8 mouse cellular contexts compared by ENCODE assay signal in genomic region chr14:47911546-47912545, GRCm38 (mm10).
DNase-seq lines count a peak whose midpoint lies in the region; ATAC-seq and TF ChIP-seq lines count a peak whose summit lies in the region.

No protein-coding gene starts in this region.

- H3K36me3 ChIP-seq in forebrain, embryonic 15.5 days: no peaks in the 10 kb centered on the region
- H3K36me3 ChIP-seq in forebrain, embryonic 10.5 days (replicated peaks): no peaks in the 10 kb centered on the region
- H3K36me3 ChIP-seq in midbrain, embryonic 13.5 days: no peaks in the 10 kb centered on the region
- no peaks in the 10 kb centered on the region for H3K36me3 ChIP-seq in thymus, adult 2 months (ENCODE audit: control insufficient read depth, insufficient read depth, low read length)

- no peak overlapping the region for H3K4me2 ChIP-seq in forebrain, embryonic 15.5 days (replicated peaks)
- H3K4me2 ChIP-seq in midbrain, embryonic 13.5 days (replicated peaks): no peak overlapping the region

- no peak overlapping the region for H3K4me3 ChIP-seq in forebrain, embryonic 15.5 days
- H3K4me3 ChIP-seq in forebrain, embryonic 10.5 days: no peak overlapping the region
- no peak overlapping the region for H3K4me3 ChIP-seq in midbrain, embryonic 13.5 days (replicated peaks)
- H3K4me3 ChIP-seq in thymus, adult 2 months (ENCODE audit: control insufficient read depth, insufficient read depth, low read length): no peak overlapping the region

- no peak for TF ChIP-seq CTCF in thymus, adult 2 months (IDR thresholded peaks at IDR 0.05; ENCODE audit: borderline replicate concordance, control insufficient read depth, extremely low read depth, insufficient read depth, low read length, poor library complexity)

- H3K9me3 ChIP-seq in forebrain, embryonic 15.5 days: no peaks in the 10 kb centered on the region
- H3K9me3 ChIP-seq in forebrain, embryonic 10.5 days: no peaks in the 10 kb centered on the region
- no peaks in the 10 kb centered on the region for H3K9me3 ChIP-seq in midbrain, embryonic 13.5 days

- H3K27ac ChIP-seq in forebrain, embryonic 15.5 days (replicated peaks): peak overlapping the region; percentile 42; the same call in 1 of the 2 replicates
- H3K27ac ChIP-seq in forebrain, embryonic 10.5 days: no peak overlapping the region
- H3K27ac ChIP-seq in midbrain, embryonic 13.5 days: no peak overlapping the region
- no peak overlapping the region for H3K27ac ChIP-seq in thymus, adult 2 months (ENCODE audit: control insufficient read depth, insufficient read depth, low read length)

- DNase-seq in forebrain, embryonic 10.5 days (ENCODE audit: extremely low spot score, low spot score): no peak
- peak; percentile 66 to 73 for DNase-seq in cerebellum, postnatal 10 days
- peak; percentile 71 for DNase-seq in kidney, postnatal 14 days
- DNase-seq in spleen, adult 18-20 months: no peak
- DNase-seq in spleen, postnatal 10 days (ENCODE audit: low spot score in 2 of 2): no peak
- DNase-seq in thymus, adult 2 months: no peak

- WGBS in forebrain, embryonic 15.5 days: 53% methylated on average over 9 of the region's 9 CpGs
- 79% methylated on average over 9 of the region's 9 CpGs for WGBS in forebrain, embryonic 10.5 days
- 70% methylated on average over 9 of the region's 9 CpGs for WGBS in midbrain, embryonic 13.5 days
- 91% methylated on average over 9 of the region's 9 CpGs for WGBS in thymus, adult 2 months

- no peak overlapping the region for H3K9ac ChIP-seq in forebrain, embryonic 15.5 days (replicated peaks)
- H3K9ac ChIP-seq in midbrain, embryonic 13.5 days (replicated peaks): no peak overlapping the region

- H3K27me3 ChIP-seq in forebrain, embryonic 15.5 days: no peaks in the 10 kb centered on the region
- peaks cover 4% of the 10 kb centered on the region; the same call in 1 of the 2 replicates for H3K27me3 ChIP-seq in forebrain, embryonic 10.5 days (ENCODE audit: poor library complexity, severe bottlenecking)
- no peaks in the 10 kb centered on the region for H3K27me3 ChIP-seq in midbrain, embryonic 13.5 days
- H3K27me3 ChIP-seq in thymus, adult 2 months (ENCODE audit: control insufficient read depth, insufficient read depth, low read length): no peaks in the 10 kb centered on the region

- TF ChIP-seq POLR2A in thymus, adult 2 months (IDR thresholded peaks at IDR 0.05; ENCODE audit: control insufficient read depth, extremely low read depth, insufficient read depth, low read length, poor library complexity): no peak

- ATAC-seq in forebrain, embryonic 15.5 days (replicated peaks): peak; percentile 96
- ATAC-seq in midbrain, embryonic 13.5 days: peak; percentile 71

- peaks cover 25% of the 10 kb centered on the region for H3K4me1 ChIP-seq in forebrain, embryonic 15.5 days
- peaks cover 20% of the 10 kb centered on the region for H3K4me1 ChIP-seq in forebrain, embryonic 10.5 days
- peaks cover 34% of the 10 kb centered on the region for H3K4me1 ChIP-seq in midbrain, embryonic 13.5 days (replicated peaks)
- no peaks in the 10 kb centered on the region for H3K4me1 ChIP-seq in thymus, adult 2 months (replicated peaks; ENCODE audit: control insufficient read depth, insufficient read depth, low read length)

Comparison
In these comparisons a context has a peak if more than half of its experiments do, and no peak if none do; other contexts are left out.
1. DNase-seq: peak in cerebellum, postnatal 10 days (2 of 2) and kidney, postnatal 14 days (single experiment); none in forebrain, embryonic 10.5 days (single experiment), spleen, adult 18-20 months (0 of 2), spleen, postnatal 10 days (0 of 2) and thymus, adult 2 months (single experiment).